Mouse (Mus musculus) forebrain, embryonic 14.5 days (tissue): ENCODE data around the gene Tldc2. TPM values are rescaled to one million over a fixed set of nuclear protein-coding genes. Genes with fewer than 3 reads are reported as not detected.

ENCODE experiments used
- ATAC-seq: fragments of 200-750 bp; cut with Nextera tagmentation; 2 replicates; pipeline ENCODE4 v1.8.0; 2017; ENCODE audit warnings: mild to moderate bottlenecking, moderate library complexity
- DNase-seq: peaks from one replicate; pipeline ENCODE4 v3.0.0-alpha.2; 2015; ENCODE audit warnings: low spot score
- H3K27ac ChIP-seq: fragments of 300-500 bp; sonication (generic); 2 replicates; pipeline ENCODE4 v1.5.1; 2014; ENCODE audit warnings: low read depth, mild to moderate bottlenecking, control low read depth, low read length, moderate library complexity
- H3K27me3 ChIP-seq: fragments of 300-500 bp; sonication (generic); replicated peaks from 2 replicates; pipeline ENCODE4 v1.6.1; 2014; ENCODE audit warnings: low read length, control low read depth, mixed read lengths; ENCODE audit not compliant: control insufficient read depth, insufficient read depth
- H3K36me3 ChIP-seq: fragments of 300-500 bp; sonication (generic); 2 replicates; pipeline ENCODE4 v1.6.1; 2014; ENCODE audit warnings: low read length, control low read depth; ENCODE audit not compliant: control insufficient read depth, insufficient read depth
- H3K4me1 ChIP-seq: fragments of 300-500 bp; sonication (generic); 2 replicates; pipeline ENCODE4 v1.6.1; 2014; ENCODE audit warnings: antibody characterized with exemption, low read length, control low read depth; ENCODE audit not compliant: control insufficient read depth, insufficient read depth
- H3K4me2 ChIP-seq: fragments of 300-500 bp; sonication (generic); 2 replicates; pipeline ENCODE4 v1.6.1; 2014; ENCODE audit warnings: mild to moderate bottlenecking, control low read depth, low read length
- H3K4me3 ChIP-seq: fragments of 300-500 bp; sonication (generic); 2 replicates; pipeline ENCODE4 v1.5.1; 2014; ENCODE audit warnings: low read depth, low read length, control low read depth
- H3K9ac ChIP-seq: fragments of 300-500 bp; sonication (generic); 2 replicates; pipeline ENCODE4 v1.6.1; 2014; ENCODE audit warnings: mild to moderate bottlenecking, low read length, control low read depth, moderate library complexity
- H3K9me3 ChIP-seq: fragments of 300-500 bp; sonication (generic); replicated peaks from 2 replicates; pipeline ENCODE4 v1.6.1; 2016; ENCODE audit warnings: low read length, control low read depth, mixed read lengths; ENCODE audit not compliant: control insufficient read depth
- WGBS: fragments of 180-500 bp; shearing (Covaris S2); extraction: QIAGEN DNeasy Blood & Tissue Kit; methylation state at CpG from one replicate; pipeline ENCODE4 v1.1.7; 2014; 5-methylcytosine and 5-hydroxymethylcytosine counted together
- polyA plus RNA-seq: library from polyadenylated mRNA; unstranded; fragments of >200 nt; fragmentation: Nextera tagmentation; extraction: Ambion mirVana; gene quantifications from 2 replicates; pipeline ENCODE4 v1.2.1, GENCODE M21; 2014

The Tldc2 gene
- polyA plus RNA-seq, 1 experiment from 2014 or later: not detected

GRCm38 (mm10) chr2:157132686-157133540 is 46.1 kb downstream of the Tldc2 start:
- Histone ChIP-seq H3K4me1 (no peaks in the 10 kb centered on the region), H3K27me3 (no peaks in the 10 kb centered on the region), H3K36me3 (no peaks in the 10 kb centered on the region), H3K4me2 (no peak overlapping the region), H3K27ac (no peak overlapping the region), H3K9me3 (no peaks in the 10 kb centered on the region), H3K9ac (no peak overlapping the region), H3K4me3 (no peak overlapping the region)
- ATAC-seq (no peak), DNase-seq (no peak)
- WGBS: 89% methylated on average over 3 of the region's 3 CpGs

GRCm38 (mm10) chr2:157133769-157134478 is 47.1 kb downstream of the Tldc2 start:
- Histone ChIP-seq H3K27ac (no peak overlapping the region), H3K4me1 (no peaks in the 10 kb centered on the region), H3K4me2 (peak overlapping the region; percentile 94), H3K9ac (peak overlapping the region; percentile 76), H3K9me3 (no peaks in the 10 kb centered on the region), H3K27me3 (no peaks in the 10 kb centered on the region), H3K36me3 (no peaks in the 10 kb centered on the region), H3K4me3 (peak overlapping the region; percentile 66)
- ATAC-seq (no peak), DNase-seq (peak; percentile 2)
- 15% methylated on average over 11 of the region's 11 CpGs for WGBS

- Histone ChIP-seq H3K27me3 (no peaks in the 10 kb centered on the region), H3K36me3 (no peaks in the 10 kb centered on the region), H3K4me1 (no peaks in the 10 kb centered on the region), H3K27ac (no peak overlapping the region), H3K9me3 (no peaks in the 10 kb centered on the region), H3K4me3 (peak overlapping the region; percentile 66), H3K9ac (peak overlapping the region; percentile 76), H3K4me2 (peak overlapping the region; percentile 94)
- ATAC-seq (peak; percentile 58), DNase-seq (no peak)
- WGBS: under 1% methylated on average over 25 of the region's 25 CpGs
Measured at GRCm38 (mm10) chr2:157134479-157134931, 47.6 kb downstream of the Tldc2 start.

- Histone ChIP-seq H3K9me3 (no peaks in the 10 kb centered on the region; the same call in 1 of the 2 replicates), H3K4me1 (no peaks in the 10 kb centered on the region), H3K9ac (peak within 1 kb of the TSS; percentile 76), H3K27me3 (no peaks in the 10 kb centered on the region), H3K27ac (no peak within 1 kb of the TSS), H3K36me3 (no peaks in the 10 kb centered on the region), H3K4me3 (peak within 1 kb of the TSS; percentile 66), H3K4me2 (peak within 1 kb of the TSS; percentile 94)
- WGBS: under 1% methylated on average over 32 of the region's 32 CpGs
- DNase-seq (peak; percentile 92), ATAC-seq (peak; percentile 94)
Measured at GRCm38 (mm10) chr2:157135014-157135413, 48.2 kb downstream of the Tldc2 start, which contains the start of gene Samhd1. Gene Samhd1, minus strand, starts transcription at chr2:157135265.

GRCm38 (mm10) chr2:157135529-157136120 is 48.8 kb downstream of the Tldc2 start:
- H3K27ac ChIP-seq: no peak overlapping the region
- ATAC-seq (peak; percentile 59), DNase-seq (peak; percentile 55)
- peak overlapping the region; percentile 94 for H3K4me2 ChIP-seq
- H3K36me3 ChIP-seq: no peaks in the 10 kb centered on the region
- H3K9me3 ChIP-seq: no peaks in the 10 kb centered on the region; the same call in 1 of the 2 replicates
- WGBS: 83% methylated on average over 10 of the region's 10 CpGs
- H3K27me3 ChIP-seq: no peaks in the 10 kb centered on the region
- H3K4me3 ChIP-seq: peak overlapping the region; percentile 66
- no peaks in the 10 kb centered on the region for H3K4me1 ChIP-seq
- peak overlapping the region; percentile 76 for H3K9ac ChIP-seq

GRCm38 (mm10) chr2:157136176-157136575 is 49.3 kb downstream of the Tldc2 start:
- Histone ChIP-seq H3K4me3 (no peak overlapping the region), H3K27me3 (no peaks in the 10 kb centered on the region), H3K9ac (no peak overlapping the region), H3K9me3 (no peaks in the 10 kb centered on the region; the same call in 1 of the 2 replicates), H3K36me3 (no peaks in the 10 kb centered on the region), H3K27ac (no peak overlapping the region), H3K4me2 (no peak overlapping the region), H3K4me1 (no peaks in the 10 kb centered on the region)
- no peak for DNase-seq
- WGBS: 86% methylated on average over 4 of the region's 4 CpGs
- no peak for ATAC-seq

- no peak overlapping the region for H3K4me3 ChIP-seq
- WGBS: 75% methylated on average over 2 of the region's 2 CpGs
- H3K36me3 ChIP-seq: no peaks in the 10 kb centered on the region
- no peaks in the 10 kb centered on the region for H3K27me3 ChIP-seq
- ATAC-seq (no peak), DNase-seq (peak; percentile 13)
- no peak overlapping the region for H3K9ac ChIP-seq
- H3K9me3 ChIP-seq: no peaks in the 10 kb centered on the region; the same call in 1 of the 2 replicates
- H3K27ac ChIP-seq: no peak overlapping the region
- no peaks in the 10 kb centered on the region for H3K4me1 ChIP-seq
- no peak overlapping the region for H3K4me2 ChIP-seq
Measured at GRCm38 (mm10) chr2:157136646-157137045, 49.8 kb downstream of the Tldc2 start.

GRCm38 (mm10) chr2:157137959-157138731 is 51.3 kb downstream of the Tldc2 start:
- Histone ChIP-seq H3K27me3 (no peaks in the 10 kb centered on the region), H3K36me3 (no peaks in the 10 kb centered on the region), H3K9ac (no peak overlapping the region), H3K27ac (no peak overlapping the region), H3K9me3 (no peaks in the 10 kb centered on the region; the same call in 1 of the 2 replicates), H3K4me2 (no peak overlapping the region), H3K4me3 (no peak overlapping the region), H3K4me1 (no peaks in the 10 kb centered on the region)
- DNase-seq: no peak
- ATAC-seq: no peak
- WGBS: 91% methylated on average over 9 of the region's 9 CpGs
